Comparison of ENCODE assay signal across 28 mouse cellular contexts in genomic region chr9:77318346-77318745, GRCm38 (mm10). TPM values are rescaled to one million over a fixed set of nuclear protein-coding genes. Genes with fewer than 3 reads are reported as not detected.
DNase-seq lines count a peak whose midpoint lies in the region; TF ChIP-seq lines count a peak whose summit lies in the region.
"Had no signal": no experiment of that assay in that cellular context is flagged by ENCODE, and none has a peak within 500 bp of the region (broad histone marks: within the 10 kb centered on the region; RNA-seq: fewer than 3 reads in every experiment).

No protein-coding gene starts in this region.

- no peaks in the 10 kb centered on the region; the same call in 1 of the 2 replicates for H3K4me1 ChIP-seq in embryonic fibroblast, embryonic 13.5 days (ENCODE audit: control insufficient read depth, insufficient read depth, low read length)
- H3K4me1 ChIP-seq: embryonic facial prominence, embryonic 10.5 days; embryonic facial prominence, embryonic 13.5 days; heart, embryonic 10.5 days; hindbrain, embryonic 12.5 days; hindbrain, embryonic 15.5 days; kidney, embryonic 15.5 days had no signal

- H3K4me3 ChIP-seq in gastrocnemius, adult 2 months, result no peak overlapping the region
- H3K4me3 ChIP-seq in embryonic fibroblast, embryonic 13.5 days (ENCODE audit: insufficient read depth, low read length), result no peak overlapping the region
- H3K4me3 ChIP-seq: embryonic facial prominence, embryonic 10.5 days; embryonic facial prominence, embryonic 13.5 days; heart, embryonic 10.5 days; heart, embryonic 13.5 days; hindbrain, embryonic 12.5 days; hindbrain, embryonic 15.5 days; kidney, embryonic 15.5 days had no signal

- peak overlapping the region; percentile 86 for H3K27ac ChIP-seq in gastrocnemius, adult 2 months
- 0 out of 2 replicates have a peak overlapping the region, but pooled peaks have one; percentile 18 for H3K27ac ChIP-seq in embryonic fibroblast, embryonic 13.5 days (ENCODE audit: insufficient read depth, low read length)
- H3K27ac ChIP-seq: embryonic facial prominence, embryonic 10.5 days; embryonic facial prominence, embryonic 13.5 days; heart, embryonic 10.5 days; heart, embryonic 13.5 days; hindbrain, embryonic 12.5 days; hindbrain, embryonic 15.5 days; kidney, embryonic 15.5 days had no signal

- intact Hi-C loops in gastrocnemius, adult 2 months (cut with DNase I), result no loop called here
- intact Hi-C loops in left cerebral cortex, postnatal 10 days (cut with DNase I), result no loop called here

- DNase-seq in adrenal gland, postnatal 10 days, result peak; percentile 2
- no peak for DNase-seq in adrenal gland, postnatal 4 days (ENCODE audit: low spot score in 2 of 2)
- no peak for DNase-seq in gastrocnemius, adult 2 months
- DNase-seq in gastrocnemius, adult 8-10 months (ENCODE audit: low spot score in 2 of 2), result no peak
- DNase-seq in Muller cell, postnatal 12 days (ENCODE audit: inconsistent ontology term), result peak; percentile 60
- DNase-seq in left cerebral cortex, postnatal 10 days (ENCODE audit: extremely low spot score in 1 of 2, low spot score in 2 of 2), result no peak
- DNase-seq in kidney, adult 9 months, result no peak
- DNase-seq: adrenal gland, adult 8-10 months; B cell, adult 2 months; cerebellum, adult 11-12 months; cerebellum, adult 8-10 months; cerebellum, postnatal 10 days; cerebellum, postnatal 36 days; embryo, embryonic 11 days; forebrain, postnatal 0 days; gastrocnemius, postnatal 14 days; kidney, adult 2 months had no signal

- no peak for TF ChIP-seq POLR2A in embryonic fibroblast, embryonic 13.5 days (IDR thresholded peaks at IDR 0.05; ENCODE audit: low read depth, low read length)

- no peak for TF ChIP-seq CTCF in gastrocnemius, adult 2 months (IDR thresholded peaks at IDR 0.05)
- no peak for TF ChIP-seq CTCF in embryonic fibroblast, embryonic 13.5 days (IDR thresholded peaks at IDR 0.05; ENCODE audit: borderline replicate concordance, insufficient read depth, low read length)

RNA-seq across cellular contexts. Expression of gene Mlip, which starts 34.4 kb away (rescaled TPM):
- 10 to 100 TPM in 1 of 2 experiments, 1 to 10 TPM in 1; 2.7 to 12.7 TPM for total RNA-seq in adrenal gland, postnatal 10 days (2021)
- total RNA-seq in adrenal gland, postnatal 4 days (2021), result 1 to 10 TPM; 2.4 to 3.8 TPM
- total RNA-seq in gastrocnemius, adult 2 months (2021), result 100 to 1,000 TPM in 1 of 2 experiments, 10 to 100 TPM in 1; 77.3 to 100 TPM
- 100 to 1,000 TPM in 2 of 4 experiments, 10 to 100 TPM in 2; 83.4 to 114 (median 97.6) TPM for total RNA-seq in gastrocnemius, adult 8-10 months (2022)
- polyA plus RNA-seq in embryonic fibroblast, embryonic 13.5 days (2011; ENCODE audit: insufficient read length, low read depth, missing spikeins), result 0.90 TPM in 1 of 2 replicates, not detected in the other
- 10 to 100 TPM; 78.4 to 83.8 TPM for total RNA-seq in left cerebral cortex, postnatal 10 days (2021)
- total RNA-seq: CH12.LX; hematopoietic stem cell, adult 5-6 weeks had no signal
- polyA plus RNA-seq: G1E had no signal

Comparison
In these comparisons a context has a peak if more than half of its experiments do, and no peak if none do; other contexts are left out.
1. DNase-seq: peak in adrenal gland, postnatal 10 days (single experiment) and Muller cell, postnatal 12 days (single experiment); none in adrenal gland, postnatal 4 days (0 of 2), gastrocnemius, adult 2 months (single experiment), gastrocnemius, adult 8-10 months (0 of 2), left cerebral cortex, postnatal 10 days (0 of 2) and kidney, adult 9 months (single experiment).
2. RNA of gene Mlip, which starts 34.4 kb away (total RNA-seq): 83.4 to 114 TPM in gastrocnemius, adult 8-10 months, 77.3 to 100 TPM in gastrocnemius, adult 2 months and 78.4 to 83.8 TPM in left cerebral cortex, postnatal 10 days; 2.7 to 12.7 TPM in adrenal gland, postnatal 10 days and 2.4 to 3.8 TPM in adrenal gland, postnatal 4 days; every median in the first group is over 4 times any median in the second.